Mouse (Mus musculus) ovary, postnatal 10 days (tissue): ENCODE measurements around the gene Cdk6.
"Not testable (repeated sequence)": the region's sequence is repeated elsewhere in the genome, so short reads cannot be mapped to it uniquely, and the experiment has no call there.

Experiments used
- DNase-seq: peaks from one replicate; pipeline ENCODE4 v3.0.0; 2022; ENCODE audit warnings: low spot score

The Cdk6 gene

GRCm38 (mm10) chr5:3345540-3345939, 4.3 kb downstream of the Cdk6 start:
- not testable (repeated sequence) for DNase-seq

GRCm38 (mm10) chr5:3349393-3349792, 8.1 kb downstream of the Cdk6 start:
- not testable (repeated sequence) for DNase-seq

GRCm38 (mm10) chr5:3351836-3352235, 10.6 kb downstream of the Cdk6 start:
- DNase-seq: not testable (repeated sequence)

GRCm38 (mm10) chr5:3352314-3352713, 11.0 kb downstream of the Cdk6 start:
- DNase-seq: no peak

- no peak for DNase-seq
These were observed 11.5 kb downstream of the Cdk6 start for GRCm38 (mm10) chr5:3352827-3353226.

GRCm38 (mm10) chr5:3354307-3354706, 13.0 kb downstream of the Cdk6 start:
- DNase-seq: no peak

- no peak for DNase-seq
These were observed 13.8 kb downstream of the Cdk6 start for GRCm38 (mm10) chr5:3355032-3355536.

GRCm38 (mm10) chr5:3355560-3356260, 14.4 kb downstream of the Cdk6 start:
- DNase-seq: no peak

GRCm38 (mm10) chr5:3356261-3356778, 15.0 kb downstream of the Cdk6 start:
- DNase-seq: no peak

- no peak for DNase-seq
These were observed 16.2 kb downstream of the Cdk6 start for GRCm38 (mm10) chr5:3357496-3357895.

GRCm38 (mm10) chr5:3358687-3359520, 17.6 kb downstream of the Cdk6 start:
- DNase-seq: no peak

- no peak for DNase-seq
These were observed 18.6 kb downstream of the Cdk6 start for GRCm38 (mm10) chr5:3359914-3360313.

- no peak for DNase-seq
These were observed 20.0 kb downstream of the Cdk6 start for GRCm38 (mm10) chr5:3361252-3361651.

- no peak for DNase-seq
These were observed 20.8 kb downstream of the Cdk6 start for GRCm38 (mm10) chr5:3362111-3362510.

GRCm38 (mm10) chr5:3363036-3363983, 22.0 kb downstream of the Cdk6 start:
- no peak for DNase-seq

GRCm38 (mm10) chr5:3367045-3367444, 25.8 kb downstream of the Cdk6 start:
- no peak for DNase-seq

- no peak for DNase-seq
These were observed 28.0 kb downstream of the Cdk6 start for GRCm38 (mm10) chr5:3369317-3369716.

GRCm38 (mm10) chr5:3371212-3371611, 29.9 kb downstream of the Cdk6 start:
- no peak for DNase-seq

- no peak for DNase-seq
These were observed 31.9 kb downstream of the Cdk6 start for GRCm38 (mm10) chr5:3373170-3373569.

- DNase-seq: no peak
These were observed 33.5 kb downstream of the Cdk6 start for GRCm38 (mm10) chr5:3374763-3375162.

GRCm38 (mm10) chr5:3376167-3376566, 34.9 kb downstream of the Cdk6 start:
- DNase-seq: no peak

GRCm38 (mm10) chr5:3379252-3379651, 38.0 kb downstream of the Cdk6 start:
- no peak for DNase-seq
